Mouse (Mus musculus): Measurements from ENCODE around the gene Tob2.

Tob2 gene

DNA sequence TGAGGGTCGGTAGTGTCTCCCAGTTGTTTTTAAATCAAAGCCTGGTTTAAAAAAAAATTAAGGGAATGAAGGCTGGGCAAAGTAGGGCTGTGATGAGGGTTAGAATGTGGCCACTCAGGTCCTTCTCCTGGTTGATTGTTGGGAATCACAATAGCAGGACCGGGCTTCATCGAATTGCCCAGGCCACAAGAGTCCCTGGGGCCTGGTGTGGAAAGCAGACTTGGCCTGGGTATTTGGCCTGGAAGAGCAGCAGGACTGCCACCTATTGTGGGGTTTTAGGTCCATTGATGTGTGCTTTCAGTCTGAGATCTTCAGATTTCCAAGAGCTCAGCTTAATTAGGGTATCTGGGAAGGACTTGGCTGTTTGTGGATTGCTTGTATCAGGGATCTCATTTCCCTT lies 46.3 kb downstream of the Tob2 start:
- DNase-seq (ENCODE audit: low spot score in 2 of 2), result no peak

DNA sequence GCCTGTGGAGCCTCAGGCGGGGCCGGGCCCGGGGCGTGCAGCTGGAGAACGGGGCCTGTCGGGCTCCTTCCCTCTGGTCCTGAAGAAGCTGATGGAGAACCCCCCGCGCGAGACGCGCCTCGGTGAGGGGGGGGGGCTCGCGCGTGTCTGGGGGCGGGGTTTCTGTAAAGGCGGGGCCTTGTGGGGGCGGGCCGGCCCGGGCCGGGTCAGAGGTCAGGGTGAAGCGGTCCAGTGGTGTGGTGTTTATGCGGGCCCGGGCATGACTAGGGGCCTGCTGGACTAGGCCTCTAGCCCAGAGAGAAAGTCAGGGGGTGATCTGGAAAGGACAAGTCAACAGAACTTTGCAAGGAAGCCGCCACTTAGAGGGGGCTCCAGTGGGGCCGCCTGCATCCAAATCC lies 47.0 kb downstream of the Tob2 start:
- DNase-seq (ENCODE audit: low spot score in 2 of 2), result no peak

DNA sequence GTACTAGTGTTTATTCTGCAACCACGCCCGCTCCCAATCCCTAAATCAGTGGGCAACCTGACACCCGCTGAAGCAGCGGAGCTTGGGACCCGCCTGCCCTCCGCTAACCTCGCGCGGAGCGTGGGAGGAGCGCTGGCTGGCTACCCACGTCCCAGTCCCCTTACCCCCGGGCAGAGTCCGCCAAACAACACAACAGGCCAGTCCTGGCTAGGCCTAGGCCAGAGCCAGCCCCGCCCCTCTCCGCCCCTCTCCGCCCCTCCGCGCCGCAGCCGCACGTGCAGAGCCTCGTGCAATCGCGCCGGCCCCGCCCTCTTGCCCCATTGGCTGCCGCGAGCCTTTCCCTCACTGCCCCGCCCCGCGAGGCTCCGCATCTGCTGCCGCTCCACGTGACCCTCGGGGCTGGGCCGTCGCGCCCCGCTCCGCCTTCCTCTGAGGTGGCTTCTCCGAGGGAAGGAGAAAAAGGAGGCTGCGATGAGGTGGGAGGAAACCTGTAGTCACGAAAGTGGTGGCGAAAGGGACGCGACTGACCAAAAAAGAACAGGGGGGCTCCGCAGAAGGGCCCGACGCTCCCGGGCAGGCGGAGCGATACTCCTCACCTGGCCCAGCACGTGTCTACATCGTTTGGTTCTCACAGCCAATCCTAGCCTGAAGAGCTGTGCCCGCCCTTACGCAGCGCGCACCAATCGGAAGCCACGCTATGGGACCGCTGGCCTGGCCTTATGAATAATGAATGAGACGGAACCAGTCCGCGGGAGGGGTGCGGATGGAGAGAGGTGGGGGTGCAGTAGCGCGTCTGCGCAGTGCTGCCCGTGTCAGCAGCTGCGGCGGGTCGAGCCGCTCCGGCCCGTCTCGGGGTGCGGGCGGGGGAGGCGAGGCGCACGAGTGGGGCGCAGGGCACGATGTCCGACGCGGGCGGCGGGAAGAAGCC lies 47.7 kb downstream of the Tob2 start:
- DNase-seq (ENCODE audit: low spot score in 2 of 2), result peak; percentile 99

DNA sequence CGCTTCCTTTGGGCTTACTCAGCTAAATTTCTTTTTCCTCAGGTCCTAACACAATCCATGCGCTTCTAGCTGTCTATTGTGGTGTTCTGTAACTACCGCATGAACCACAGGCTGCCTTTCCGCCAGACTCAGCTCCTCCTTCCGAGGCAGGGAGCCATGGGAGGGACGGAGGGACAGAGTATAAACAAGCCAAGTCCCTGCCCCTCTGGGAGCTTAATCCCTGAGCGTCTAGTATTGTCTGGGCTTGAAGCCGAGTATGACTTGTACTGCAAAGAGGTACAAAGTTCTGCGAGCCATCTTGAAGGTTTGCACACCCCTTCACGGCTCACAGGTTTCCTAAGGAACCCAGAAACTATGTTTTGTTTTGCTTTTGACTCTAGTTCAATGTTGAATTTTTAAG lies 48.4 kb downstream of the Tob2 start:
- peak; percentile 67 to 81 for DNase-seq (ENCODE audit: low spot score in 2 of 2)

DNA sequence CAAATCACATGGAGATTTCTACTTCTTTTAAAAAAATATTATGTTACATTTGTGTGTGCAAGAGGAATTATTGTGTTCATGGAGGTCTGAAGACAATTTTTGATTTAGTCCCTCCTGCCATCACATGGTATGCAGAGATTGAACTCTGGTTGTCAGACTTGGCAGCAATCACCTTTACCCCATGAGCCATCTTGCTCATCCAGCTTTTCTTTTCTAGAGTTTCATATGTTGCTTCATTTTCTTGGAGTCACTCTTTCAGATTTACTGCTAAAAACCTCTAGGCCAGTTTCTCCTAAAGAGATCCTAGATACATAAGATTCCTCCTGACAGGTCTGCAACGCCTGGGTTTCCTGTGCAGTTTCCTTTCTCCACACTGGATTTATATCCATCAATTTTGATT lies 49.0 kb downstream of the Tob2 start:
- no peak for DNase-seq (ENCODE audit: low spot score in 2 of 2)

DNA sequence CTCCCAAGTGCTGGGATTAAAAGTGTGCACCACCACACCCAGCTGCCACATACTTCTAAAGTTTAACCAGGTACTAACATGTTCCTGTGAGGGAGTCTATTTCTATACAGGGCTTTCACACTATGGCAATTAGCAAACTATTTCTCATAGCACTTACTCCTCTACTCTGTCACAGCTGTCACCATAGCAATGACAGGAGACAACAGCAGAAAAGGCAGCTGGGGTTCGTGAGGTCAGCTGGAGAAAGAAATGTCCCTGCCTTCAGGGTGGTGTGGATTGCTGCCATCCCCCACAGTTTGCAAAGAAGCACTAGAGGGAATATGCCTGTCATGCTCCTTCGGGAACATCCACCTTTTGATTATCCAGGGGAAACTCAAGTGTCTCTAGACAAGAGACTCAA lies 49.8 kb downstream of the Tob2 start:
- no peak for DNase-seq (ENCODE audit: low spot score in 2 of 2)

DNA sequence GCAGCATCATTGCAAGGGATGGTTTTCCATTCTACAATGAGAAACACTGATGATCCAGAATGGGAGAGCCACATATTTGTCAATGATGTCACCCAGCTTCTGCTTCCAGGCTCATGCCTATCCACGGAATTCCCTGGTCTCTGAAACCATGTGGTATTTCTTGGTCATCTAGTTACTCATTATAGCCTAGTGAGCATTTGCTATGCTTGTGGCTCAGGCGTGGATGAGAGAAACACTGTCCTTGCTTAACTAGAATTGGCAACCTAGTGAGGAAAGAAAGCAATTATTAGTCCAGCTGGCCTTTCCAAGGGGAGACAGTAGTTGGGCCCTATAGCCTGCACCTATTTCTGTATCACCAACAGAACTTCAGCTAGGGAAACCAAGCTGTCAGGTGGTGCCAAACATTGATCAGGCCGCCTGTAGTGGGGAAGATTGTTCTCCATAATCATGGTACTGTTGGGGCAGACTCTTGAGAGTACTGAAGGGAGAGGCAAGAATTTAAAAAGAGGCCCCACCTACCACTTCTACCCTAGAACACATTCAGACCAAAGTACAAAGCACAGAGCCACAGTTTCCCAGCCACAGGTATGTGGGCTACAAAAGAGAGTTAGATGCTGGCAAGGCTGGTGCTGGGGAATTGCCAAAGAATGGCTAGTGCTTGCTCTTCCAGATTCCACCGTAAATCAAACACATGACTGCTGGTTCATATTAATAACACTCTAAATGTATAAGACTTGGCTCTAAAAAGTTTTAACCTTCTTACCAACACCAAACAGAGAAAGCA lies 51.8 kb downstream of the Tob2 start:
- no peak for DNase-seq (ENCODE audit: low spot score in 2 of 2)

DNA sequence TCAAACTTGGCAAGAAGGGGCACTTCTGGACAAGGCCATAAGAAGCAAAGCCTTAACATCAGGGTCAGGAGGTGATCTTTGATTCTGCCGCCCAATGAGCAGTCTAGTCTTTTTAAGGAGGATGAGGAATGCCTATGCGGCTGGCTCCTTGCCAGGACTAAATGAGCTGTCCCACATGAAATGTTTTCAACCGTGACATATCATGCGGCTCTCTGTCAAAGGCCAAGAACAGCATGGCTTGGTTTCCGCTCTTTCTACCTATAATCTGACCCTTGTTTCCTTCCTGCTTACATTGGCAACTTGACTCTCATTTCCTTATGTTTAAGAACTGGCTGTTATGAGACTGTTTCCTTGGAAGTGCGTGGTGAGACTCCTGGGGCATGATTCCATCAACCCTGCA lies 53.0 kb downstream of the Tob2 start:
- no peak for DNase-seq (ENCODE audit: low spot score in 2 of 2)

DNA sequence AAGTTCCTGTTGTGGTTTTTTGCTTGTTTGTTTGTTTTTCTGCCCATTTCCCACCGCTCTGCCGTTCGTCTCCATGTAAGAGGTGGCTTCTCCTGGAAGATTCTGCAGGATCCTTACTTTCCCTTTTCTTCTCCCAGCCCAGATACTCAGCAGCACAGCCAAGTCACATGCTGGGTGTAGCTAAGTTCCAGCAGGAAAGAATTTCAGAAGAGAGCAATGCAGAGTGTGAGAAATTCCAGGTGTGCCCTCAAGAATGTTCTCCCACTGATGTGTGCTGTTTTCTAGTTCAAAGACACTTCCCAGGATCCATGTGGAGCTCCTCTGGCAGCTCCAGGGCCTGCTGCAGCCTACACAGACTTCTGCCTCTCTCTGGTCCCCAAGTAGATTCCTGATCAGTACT lies 53.7 kb downstream of the Tob2 start:
- DNase-seq (ENCODE audit: low spot score in 2 of 2), result no peak

DNA sequence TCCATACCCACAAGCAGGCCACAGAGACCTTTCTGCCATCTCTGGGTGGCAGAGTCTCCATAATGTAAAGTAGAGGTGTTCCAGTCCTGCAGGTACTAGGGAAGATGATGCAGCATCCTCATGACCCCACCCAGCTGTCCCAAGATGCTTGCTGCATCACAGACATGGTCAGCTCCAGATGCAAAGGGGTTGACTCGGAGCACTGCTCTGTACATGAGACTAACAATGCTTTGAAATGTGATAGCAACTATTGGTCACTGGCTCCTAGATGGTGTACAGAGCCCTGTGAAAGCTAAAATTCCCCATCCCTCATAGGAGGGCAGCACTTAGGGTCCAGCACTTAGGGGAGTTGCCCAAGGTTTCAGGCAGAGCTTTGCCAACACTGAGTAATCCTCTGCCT lies 54.4 kb downstream of the Tob2 start:
- DNase-seq (ENCODE audit: low spot score in 2 of 2), result no peak

DNA sequence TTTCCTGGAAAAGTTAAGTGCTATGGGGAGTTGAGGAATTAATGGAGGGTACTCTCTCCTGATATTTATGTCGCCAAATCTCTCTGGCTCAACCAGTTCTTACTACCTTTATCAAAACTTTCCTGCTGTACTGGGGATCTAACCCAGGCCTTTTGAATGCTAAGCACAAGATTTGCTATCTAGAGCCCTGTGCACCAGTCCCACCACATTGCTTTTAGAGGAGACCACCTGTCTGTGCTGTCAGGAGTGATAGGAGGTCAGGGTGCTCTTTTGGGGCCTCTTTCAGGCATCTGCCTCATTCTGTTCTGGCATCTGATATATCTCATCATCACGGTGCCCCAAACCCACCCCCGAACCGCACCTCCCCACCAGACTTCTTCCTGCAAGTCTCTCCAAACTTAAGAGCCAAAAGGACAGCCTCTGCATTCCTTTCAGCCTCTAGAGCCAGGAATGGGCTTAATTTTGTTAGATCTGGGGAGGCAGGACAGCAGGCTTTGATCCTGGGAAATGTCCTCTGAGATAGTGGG lies 55.1 kb downstream of the Tob2 start:
- DNase-seq (ENCODE audit: low spot score in 2 of 2), result no peak

DNA sequence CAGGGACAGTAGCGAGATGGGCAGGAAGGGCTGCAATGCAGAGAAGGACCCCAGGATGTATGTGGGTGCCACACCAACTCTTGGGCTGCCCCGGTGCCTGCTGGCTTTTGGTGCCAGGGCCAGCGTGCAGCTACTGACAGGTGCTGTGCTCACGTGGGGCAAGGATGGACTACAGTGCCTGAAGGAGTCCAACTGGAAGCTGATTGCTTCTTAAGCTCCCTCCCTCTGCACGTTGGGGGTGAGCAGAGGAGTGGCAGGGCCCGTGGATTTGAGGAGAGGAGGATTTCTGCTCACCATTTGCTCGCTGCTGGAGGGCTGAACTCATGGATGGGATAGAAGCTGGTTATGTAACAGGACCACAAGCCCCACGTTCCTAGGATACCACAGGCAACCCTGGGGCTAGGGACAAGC lies 55.6 kb downstream of the Tob2 start:
- DNase-seq (ENCODE audit: low spot score in 2 of 2), result peak; percentile 77 to 80

DNA sequence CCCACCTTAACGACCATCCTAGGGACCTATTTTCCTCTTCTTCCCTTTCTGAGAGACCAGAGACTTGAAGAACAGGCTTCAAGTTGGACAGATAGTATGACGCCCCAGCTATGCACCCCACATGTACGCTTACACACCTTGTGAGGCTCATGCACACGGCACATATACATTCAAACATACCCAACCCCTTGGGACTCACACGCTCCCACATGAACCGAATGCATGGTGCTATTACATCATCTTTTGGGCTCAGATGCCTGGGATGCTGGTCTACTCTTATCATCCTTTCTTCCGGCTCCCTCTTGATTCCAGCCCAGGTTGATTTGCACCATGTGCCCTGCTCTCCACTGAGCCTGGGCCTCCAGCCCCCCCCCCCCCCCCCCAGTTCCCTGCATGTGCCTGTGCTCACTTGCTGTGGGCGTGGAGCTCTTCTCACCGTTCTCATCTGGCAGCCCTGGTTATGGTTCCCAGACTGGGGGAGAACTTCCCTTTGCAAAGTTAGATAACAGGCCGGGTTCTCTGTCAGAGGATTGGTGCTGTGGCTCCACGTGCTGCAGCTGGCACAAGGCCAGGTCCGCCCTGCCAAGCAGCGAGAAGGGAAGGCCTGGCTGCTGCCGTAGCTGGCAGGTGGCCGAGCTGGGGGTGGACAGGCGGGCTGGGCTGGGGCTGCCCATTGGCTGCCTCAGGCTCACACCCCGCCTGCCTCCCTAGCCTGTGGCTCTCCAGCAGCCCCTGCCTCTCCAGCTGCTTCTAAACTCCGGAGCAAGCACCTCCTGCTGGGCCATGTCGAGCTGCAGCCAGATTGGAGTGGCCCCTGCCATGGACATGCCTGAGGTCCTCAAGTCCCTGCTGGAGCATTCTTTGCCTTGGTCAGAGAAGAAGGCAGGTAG lies 56.4 kb downstream of the Tob2 start, which contains the start of gene Tef:
Gene Tef, plus strand, starts transcription at position 421 of the 890 bp plus-strand sequence.
- peak; percentile 99 for DNase-seq (ENCODE audit: low spot score in 2 of 2)

DNA sequence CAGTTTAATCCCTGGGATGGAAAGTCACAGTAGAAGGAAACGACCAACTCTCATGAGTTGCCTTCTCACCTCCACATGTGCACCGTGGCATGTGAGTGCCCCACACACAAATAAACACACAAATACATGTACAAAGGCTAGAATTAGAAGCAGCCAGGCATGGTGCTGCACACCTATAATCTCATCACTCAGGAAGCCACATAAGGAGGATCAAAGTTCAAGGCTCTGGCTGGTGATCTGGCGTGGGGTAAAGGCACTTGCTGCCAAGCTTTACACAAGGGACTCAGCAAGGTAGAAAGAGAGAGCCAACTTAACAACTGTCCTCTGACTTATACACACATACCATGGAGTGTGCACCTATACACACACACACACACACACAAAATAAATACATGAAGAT lies 58.2 kb downstream of the Tob2 start:
- DNase-seq (ENCODE audit: low spot score in 2 of 2), result no peak

DNA sequence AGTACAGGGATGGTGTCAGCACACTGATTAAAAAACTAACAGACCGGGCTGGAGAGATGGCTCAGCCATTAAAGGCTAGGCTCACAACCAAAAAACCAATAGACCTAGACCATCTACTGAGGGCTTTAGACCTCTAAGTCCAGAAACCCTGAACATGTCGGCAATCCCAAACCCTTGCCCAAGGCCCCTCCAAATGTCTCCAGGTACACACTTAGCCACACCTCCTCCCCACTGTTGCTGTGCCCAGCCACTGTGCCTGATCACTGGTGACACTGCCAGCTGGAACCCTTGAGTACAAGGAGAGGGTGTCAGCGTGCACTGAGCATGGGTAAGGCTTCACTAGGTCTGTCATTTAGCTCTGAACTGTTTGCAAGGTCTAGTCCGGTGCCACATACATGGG lies 60.2 kb downstream of the Tob2 start:
- DNase-seq (ENCODE audit: low spot score in 2 of 2), result no peak
